Comparison of ENCODE assay signal across 8 mouse cellular contexts in the genomic region with DNA sequence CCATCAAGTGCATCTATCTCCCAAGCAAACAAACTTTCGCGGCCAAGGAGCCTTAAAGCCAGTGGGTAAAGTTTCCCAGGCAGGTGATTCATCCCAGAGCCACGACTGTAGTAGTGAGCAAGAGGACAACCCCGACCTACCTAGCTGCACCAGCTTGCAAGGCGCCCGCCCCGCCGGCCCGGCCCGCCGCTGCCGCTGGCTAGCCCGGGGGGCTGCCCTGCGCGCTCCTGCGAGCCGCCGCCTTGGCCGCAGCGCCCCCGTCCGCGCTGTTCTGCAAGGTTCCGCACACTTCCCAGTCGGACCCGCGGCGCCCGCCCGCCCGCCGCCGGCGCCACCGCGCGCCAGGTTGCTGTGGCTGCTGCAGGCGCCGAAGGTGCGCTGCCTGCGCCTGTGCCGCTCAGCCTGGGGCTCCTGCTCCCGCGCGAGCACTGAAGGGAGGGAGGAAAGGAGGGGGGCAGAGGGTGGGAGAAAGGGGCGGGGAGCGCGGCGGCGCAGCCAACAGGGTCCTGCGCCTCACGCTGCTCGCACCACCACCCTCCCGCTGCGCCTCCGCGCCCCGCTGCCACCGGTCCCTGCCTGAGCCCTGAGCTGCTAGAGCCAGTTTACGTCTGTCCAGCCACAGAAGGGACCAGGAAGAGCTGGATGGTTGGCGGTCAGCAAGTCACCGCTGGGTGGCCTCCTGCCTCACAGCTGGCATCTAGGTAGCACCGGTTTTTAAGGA. TPM values are rescaled to one million over a fixed set of nuclear protein-coding genes. Genes with fewer than 3 reads are reported as not detected.
DNase-seq lines count a peak whose midpoint lies in the region; ATAC-seq and TF ChIP-seq lines count a peak whose summit lies in the region.

No protein-coding gene starts in this region.

- no peaks in the 10 kb centered on the region for H3K36me3 ChIP-seq in thymus, adult 2 months (ENCODE audit: control insufficient read depth, insufficient read depth, low read length)
- no peaks in the 10 kb centered on the region for H3K36me3 ChIP-seq in kidney, embryonic 14.5 days (ENCODE audit: control insufficient read depth, insufficient read depth, low read length)
- H3K36me3 ChIP-seq in limb, embryonic 15.5 days: no peaks in the 10 kb centered on the region

- no peak overlapping the region for H3K4me3 ChIP-seq in thymus, adult 2 months (ENCODE audit: control insufficient read depth, insufficient read depth, low read length)
- peak overlapping the region; percentile 97 for H3K4me3 ChIP-seq in cortical plate, adult 2 months (ENCODE audit: insufficient read depth, low read length)
- peak overlapping the region; percentile 53 for H3K4me3 ChIP-seq in kidney, embryonic 14.5 days (ENCODE audit: low read length)
- H3K4me3 ChIP-seq in limb, embryonic 15.5 days: peak overlapping the region; percentile 57

- no peak for TF ChIP-seq POLR2A in thymus, adult 2 months (IDR thresholded peaks at IDR 0.05; ENCODE audit: control insufficient read depth, extremely low read depth, insufficient read depth, low read length, poor library complexity)
- peak; percentile 69 for TF ChIP-seq POLR2A in cortical plate, adult 2 months (IDR thresholded peaks at IDR 0.05; ENCODE audit: extremely low read depth, insufficient read depth, low read length)

- 7% methylated on average over 53 of the region's 63 CpGs for WGBS in thymus, adult 2 months
- under 1% methylated on average over 58 of the region's 63 CpGs for WGBS in kidney, embryonic 14.5 days
- WGBS in limb, embryonic 15.5 days: under 1% methylated on average over 58 of the region's 63 CpGs

- 0 out of 2 replicates have a peak, but pooled peaks cover 2% of the 10 kb centered on the region for H3K27me3 ChIP-seq in thymus, adult 2 months (ENCODE audit: control insufficient read depth, insufficient read depth, low read length)
- H3K27me3 ChIP-seq in kidney, embryonic 14.5 days (ENCODE audit: control insufficient read depth, insufficient read depth, low read length): peaks cover 6% of the 10 kb centered on the region
- H3K27me3 ChIP-seq in limb, embryonic 15.5 days: peaks cover 19% of the 10 kb centered on the region; the same call in 1 of the 2 replicates

- H3K9ac ChIP-seq in kidney, embryonic 14.5 days (ENCODE audit: low read depth, low read length): peak overlapping the region; percentile 55
- peak overlapping the region; percentile 23; the same call in 1 of the 2 replicates for H3K9ac ChIP-seq in limb, embryonic 15.5 days

- no peak overlapping the region for H3K27ac ChIP-seq in thymus, adult 2 months (ENCODE audit: control insufficient read depth, insufficient read depth, low read length)
- peak overlapping the region; percentile 39 for H3K27ac ChIP-seq in cortical plate, adult 2 months (ENCODE audit: insufficient read depth, low read length)
- no peak overlapping the region for H3K27ac ChIP-seq in kidney, embryonic 14.5 days (ENCODE audit: low read depth, low read length)
- no peak overlapping the region for H3K27ac ChIP-seq in limb, embryonic 15.5 days

- no peaks in the 10 kb centered on the region for H3K9me3 ChIP-seq in kidney, embryonic 14.5 days (ENCODE audit: control insufficient read depth, low read length)
- no peaks in the 10 kb centered on the region for H3K9me3 ChIP-seq in limb, embryonic 15.5 days

- peak; percentile 98 for ATAC-seq in kidney, embryonic 14.5 days (ENCODE audit: low FRiP score, low TSS enrichment)
- ATAC-seq in limb, embryonic 15.5 days (ENCODE audit: insufficient number of reproducible peaks, low FRiP score, low TSS enrichment, low read depth): peak; percentile 89

- no peaks in the 10 kb centered on the region for H3K4me1 ChIP-seq in thymus, adult 2 months (replicated peaks; ENCODE audit: control insufficient read depth, insufficient read depth, low read length)
- no peaks in the 10 kb centered on the region for H3K4me1 ChIP-seq in cortical plate, adult 2 months (ENCODE audit: control insufficient read depth, insufficient read depth, low read length)
- no peaks in the 10 kb centered on the region for H3K4me1 ChIP-seq in kidney, embryonic 14.5 days (ENCODE audit: control insufficient read depth, insufficient read depth, low read length)
- H3K4me1 ChIP-seq in limb, embryonic 15.5 days: peaks cover 14% of the 10 kb centered on the region

- peak overlapping the region; percentile 84 for H3K4me2 ChIP-seq in kidney, embryonic 14.5 days (replicated peaks; ENCODE audit: low read depth, low read length)
- H3K4me2 ChIP-seq in limb, embryonic 15.5 days: peak overlapping the region; percentile 95

- DNase-seq in thymus, postnatal 4 days: peak; percentile 18
- no peak for DNase-seq in thymus, adult 2 months
- DNase-seq in frontal cortex, postnatal 36 days (ENCODE audit: low spot score in 2 of 2): peak; percentile 77 to 78
- peak; percentile 58 for DNase-seq in ovary, adult 18-20 months (ENCODE audit: low spot score)
- DNase-seq in thymus, postnatal 0 days (ENCODE audit: low spot score): no peak

- TF ChIP-seq CTCF in thymus, adult 2 months (IDR thresholded peaks at IDR 0.05; ENCODE audit: borderline replicate concordance, control insufficient read depth, extremely low read depth, insufficient read depth, low read length, poor library complexity): no peak
- TF ChIP-seq CTCF in cortical plate, adult 2 months (IDR thresholded peaks at IDR 0.05; ENCODE audit: extremely low read depth, insufficient read depth, low read length): 0 out of 2 replicates have a peak, but pooled peaks have one; percentile 15

RNA-seq across cellular contexts. Expression of gene Cntn3, which starts 8.7 kb away (rescaled TPM):
- polyA plus RNA-seq in thymus, adult 2 months (2012; rRNA removed): not detected in 2 replicates
- 12.2 and 16.6 TPM in 2 replicates for polyA plus RNA-seq in cortical plate, adult 2 months (2012; rRNA removed)
- polyA plus RNA-seq in kidney, embryonic 14.5 days (2014; fragmentation: Nextera tagmentation; extraction: Ambion mirVana): 1.2 and 2.7 TPM in 2 replicates
- 1.2 and 2.2 TPM in 2 replicates for polyA plus RNA-seq in limb, embryonic 15.5 days (2015; fragmentation: Nextera tagmentation; extraction: Ambion mirVana)
- polyA plus RNA-seq in thymus, postnatal 0 days (2015; fragmentation: Nextera tagmentation; extraction: Ambion mirVana): 0.05 TPM in 1 of 2 replicates, not detected in the other

Comparison
In these comparisons a context has a peak if more than half of its experiments do, and no peak if none do; other contexts are left out.
1. DNase-seq: peak in thymus, postnatal 4 days (single experiment), frontal cortex, postnatal 36 days (2 of 2) and ovary, adult 18-20 months (single experiment); none in thymus, adult 2 months (single experiment) and thymus, postnatal 0 days (single experiment).